Mouse (Mus musculus) kidney, adult 2 months (tissue): ENCODE results near the gene Trim72. TPM values are rescaled to one million over a fixed set of nuclear protein-coding genes. Genes with fewer than 3 reads are reported as not detected.
"Not testable (repeated sequence)": the region's sequence is repeated elsewhere in the genome, so short reads cannot be mapped to it uniquely, and the experiment has no call there.

Experiments used
- DNase-seq: peaks from one replicate; pipeline ENCODE4 v3.0.0; 2021
- H3K27ac ChIP-seq: fragments of 200-500 bp; 2 replicates; pipeline ENCODE4 v1.5.1; 2012; ENCODE audit warnings: low read depth, low read length, control low read depth, inconsistent platforms; ENCODE audit not compliant: insufficient read depth
- H3K27me3 ChIP-seq: fragments of 200-500 bp; replicated peaks from 2 replicates; pipeline ENCODE4 v1.6.1; 2012; ENCODE audit warnings: mild to moderate bottlenecking, moderate library complexity, low read length, inconsistent platforms; ENCODE audit not compliant: control insufficient read depth, insufficient read depth
- H3K36me3 ChIP-seq: fragments of 200-500 bp; 2 replicates; pipeline ENCODE4 v1.6.1; 2012; ENCODE audit warnings: mild to moderate bottlenecking, moderate library complexity, low read length, inconsistent platforms; ENCODE audit not compliant: control insufficient read depth, insufficient read depth
- H3K4me1 ChIP-seq: fragments of 200-500 bp; 2 replicates; pipeline ENCODE4 v1.6.1; 2011; ENCODE audit warnings: low read length; ENCODE audit not compliant: control insufficient read depth, insufficient read depth
- H3K4me3 ChIP-seq: fragments of 200-500 bp; 2 replicates; pipeline ENCODE4 v1.5.1; 2011; ENCODE audit warnings: mild to moderate bottlenecking, low read depth, low read length, control low read depth; ENCODE audit not compliant: insufficient read depth
- CTCF ChIP-seq: fragments of 200-500 bp; conservative IDR thresholded peaks from 2 replicates; pipeline ENCODE4 v1.5.1; 2011; ENCODE audit warnings: low read depth, mild to moderate bottlenecking, control low read depth, low read length, moderate library complexity, mixed read lengths; ENCODE audit not compliant: insufficient read depth, insufficient read length
- POLR2A ChIP-seq: fragments of 200-500 bp; IDR thresholded peaks from one replicate; pipeline ENCODE4 v1.6.1; 2011; ENCODE audit warnings: low read depth, low read length, control low read depth
- WGBS: fragments of 180-500 bp; shearing (Covaris S2); methylation state at CpG from one replicate; pipeline ENCODE4 v1.1.7; 2018; 5-methylcytosine and 5-hydroxymethylcytosine counted together
- polyA plus RNA-seq: library from polyadenylated mRNA; depleted of rRNA; stranded (reverse); fragments of >200 nt; gene quantifications from 2 replicates; pipeline ENCODE4 v1.2.3, GENCODE M21; 2012

The Trim72 gene
- polyA plus RNA-seq, 1 experiment, result 2.8 TPM

- WGBS, result 78% methylated on average over 13 of the region's 13 CpGs
- H3K36me3 ChIP-seq, result no peaks in the 10 kb centered on the region
- no peaks in the 10 kb centered on the region for H3K27me3 ChIP-seq
- H3K27ac ChIP-seq, result no peak overlapping the region
- TF ChIP-seq POLR2A (no peak), CTCF (no peak)
- no peak overlapping the region for H3K4me3 ChIP-seq
- DNase-seq, result no peak
- H3K4me1 ChIP-seq, result no peaks in the 10 kb centered on the region
These were observed 8.5 kb downstream of the Trim72 start for GRCm38 (mm10) chr7:128012136-128012780.

- no peak overlapping the region for H3K27ac ChIP-seq
- no peak overlapping the region for H3K4me3 ChIP-seq
- no peaks in the 10 kb centered on the region for H3K36me3 ChIP-seq
- 90% methylated on average over 13 of the region's 13 CpGs for WGBS
- DNase-seq, result no peak
- no peaks in the 10 kb centered on the region for H3K27me3 ChIP-seq
- H3K4me1 ChIP-seq, result no peaks in the 10 kb centered on the region
- TF ChIP-seq CTCF, result no peak
- no peak for TF ChIP-seq POLR2A
These were observed 9.4 kb downstream of the Trim72 start for GRCm38 (mm10) chr7:128013116-128013515.

DNA sequence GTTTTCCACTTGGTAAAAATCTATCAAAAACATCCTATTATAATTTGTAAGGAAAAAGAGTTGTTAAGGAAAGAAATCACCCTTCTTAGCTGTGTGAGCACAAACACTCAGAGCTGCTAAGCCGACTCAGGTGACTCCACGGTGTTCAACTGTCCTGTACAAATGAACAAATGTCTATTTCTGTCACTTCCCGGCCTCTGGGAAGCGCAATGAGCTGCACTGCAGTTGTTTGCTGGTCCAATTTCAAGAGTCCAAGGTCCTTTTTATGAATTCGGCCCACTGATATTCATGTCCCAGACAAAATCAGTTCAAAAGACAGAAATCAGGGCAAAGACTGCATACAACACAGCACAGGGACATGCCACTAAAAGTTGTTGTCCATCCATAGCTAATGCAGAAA is 12.4 kb downstream of the Trim72 start:
- not testable (repeated sequence) for DNase-seq

GRCm38 (mm10) chr7:128016650-128017049 is 12.9 kb downstream of the Trim72 start:
- Histone ChIP-seq H3K27ac (no peak overlapping the region), H3K4me3 (no peak overlapping the region), H3K4me1 (no peaks in the 10 kb centered on the region), H3K36me3 (no peaks in the 10 kb centered on the region), H3K27me3 (no peaks in the 10 kb centered on the region)
- TF ChIP-seq CTCF (no peak), POLR2A (no peak)
- no peak for DNase-seq
- WGBS, result 87% methylated on average over 6 of the region's 6 CpGs

More for the DNA sequence above, 12.4 kb downstream of the Trim72 start:
- H3K4me1 ChIP-seq, H3K27me3 ChIP-seq, H3K4me3 ChIP-seq, H3K36me3 ChIP-seq, H3K27ac ChIP-seq: not testable (repeated sequence)
- 66% methylated on average over 5 of the region's 5 CpGs for WGBS

- DNase-seq, result no peak
- H3K4me3 ChIP-seq, result no peak overlapping the region
- no peaks in the 10 kb centered on the region for H3K4me1 ChIP-seq
- TF ChIP-seq CTCF (no peak), POLR2A (no peak)
- H3K27ac ChIP-seq, result no peak overlapping the region
- no peaks in the 10 kb centered on the region for H3K27me3 ChIP-seq
- 82% methylated on average over 3 of the region's 3 CpGs for WGBS
- no peaks in the 10 kb centered on the region for H3K36me3 ChIP-seq
These were observed 14.5 kb downstream of the Trim72 start for GRCm38 (mm10) chr7:128018275-128018674.

- no peaks in the 10 kb centered on the region for H3K27me3 ChIP-seq
- no peak for DNase-seq
- 43% methylated on average over 2 of the region's 2 CpGs for WGBS
- no peak overlapping the region for H3K27ac ChIP-seq
- no peaks in the 10 kb centered on the region for H3K4me1 ChIP-seq
- no peaks in the 10 kb centered on the region for H3K36me3 ChIP-seq
- H3K4me3 ChIP-seq, result no peak overlapping the region
- TF ChIP-seq CTCF, result no peak
- no peak for TF ChIP-seq POLR2A
These were observed 15.4 kb downstream of the Trim72 start for GRCm38 (mm10) chr7:128019187-128019586.

- TF ChIP-seq POLR2A, result no peak
- TF ChIP-seq CTCF, result peak; percentile 29; the same call in 1 of the 2 replicates
- H3K27me3 ChIP-seq, result no peaks in the 10 kb centered on the region
- no peaks in the 10 kb centered on the region for H3K36me3 ChIP-seq
- no peak for DNase-seq
- H3K4me3 ChIP-seq, result no peak overlapping the region
- no peak overlapping the region for H3K27ac ChIP-seq
- 67% methylated on average over 8 of the region's 8 CpGs for WGBS
- H3K4me1 ChIP-seq, result no peaks in the 10 kb centered on the region
These were observed 19.2 kb downstream of the Trim72 start for GRCm38 (mm10) chr7:128022974-128023373.

DNA sequence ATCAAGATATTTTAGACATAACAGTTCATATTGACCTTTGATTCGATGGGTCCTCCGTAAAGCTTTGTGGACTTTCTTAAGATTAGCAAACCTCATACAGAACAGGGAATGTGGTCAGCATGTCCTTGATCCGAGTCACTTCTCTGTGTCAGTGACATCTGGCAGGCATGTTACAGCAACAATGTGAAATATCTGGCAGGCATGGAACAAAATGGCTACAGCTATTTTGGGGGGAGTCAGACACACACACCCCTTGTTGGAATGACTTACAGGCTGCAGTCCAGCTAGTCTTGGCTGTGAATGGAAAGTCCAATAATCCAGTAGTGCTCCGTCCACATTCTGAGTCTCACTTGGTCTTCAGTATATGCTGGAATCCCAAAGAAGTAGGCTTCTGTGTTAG is 19.8 kb downstream of the Trim72 start:
- DNase-seq, result no peak
- WGBS, result 88% methylated on average over 4 of the region's 4 CpGs
- Histone ChIP-seq H3K27ac (no peak overlapping the region), H3K4me1 (no peaks in the 10 kb centered on the region), H3K27me3 (no peaks in the 10 kb centered on the region), H3K36me3 (no peaks in the 10 kb centered on the region), H3K4me3 (no peak overlapping the region)
- no peak for TF ChIP-seq CTCF
- no peak for TF ChIP-seq POLR2A
